In genomic region chr11:82907651-82908607, GRCm38 (mm10) we compare ENCODE assay signal across 8 mouse cellular contexts. TPM values are rescaled to one million over a fixed set of nuclear protein-coding genes. Genes with fewer than 3 reads are reported as not detected.
DNase-seq lines count a peak whose midpoint lies in the region; ATAC-seq and TF ChIP-seq lines count a peak whose summit lies in the region.

Nle1 (minus strand) TSS chr11:82908411.

- WGBS in bone marrow, adult 2 months = 1% methylated on average over 73 of the region's 73 CpGs
- 1% methylated on average over 73 of the region's 73 CpGs for WGBS in embryonic facial prominence, embryonic 15.5 days
- WGBS in kidney, embryonic 14.5 days = 2% methylated on average over 66 of the region's 73 CpGs
- 2% methylated on average over 73 of the region's 73 CpGs for WGBS in limb, embryonic 15.5 days

- H3K4me3 ChIP-seq in bone marrow, adult 2 months (replicated peaks; ENCODE audit: control insufficient read depth, low read depth, low read length) = peak within 1 kb of the TSS; percentile 91
- H3K4me3 ChIP-seq in embryonic facial prominence, embryonic 15.5 days (replicated peaks) = peak within 1 kb of the TSS; percentile 82
- peak within 1 kb of the TSS; percentile 61 for H3K4me3 ChIP-seq in kidney, embryonic 14.5 days (ENCODE audit: low read length)
- peak within 1 kb of the TSS; percentile 82 for H3K4me3 ChIP-seq in limb, embryonic 15.5 days

- TF ChIP-seq CTCF in bone marrow, adult 2 months (IDR thresholded peaks at IDR 0.05; ENCODE audit: control insufficient read depth, insufficient read depth, low read length) = peak; percentile 89

- H3K4me1 ChIP-seq in bone marrow, adult 2 months (ENCODE audit: control insufficient read depth, insufficient read depth, low read length) = no peaks in the 10 kb centered on the region; the same call in 1 of the 2 replicates
- peaks cover 10% of the 10 kb centered on the region for H3K4me1 ChIP-seq in embryonic facial prominence, embryonic 15.5 days
- peaks cover 4% of the 10 kb centered on the region; the same call in 1 of the 2 replicates for H3K4me1 ChIP-seq in kidney, embryonic 14.5 days (ENCODE audit: control insufficient read depth, insufficient read depth, low read length)
- H3K4me1 ChIP-seq in limb, embryonic 15.5 days = peaks cover 9% of the 10 kb centered on the region

- TF ChIP-seq POLR2A in bone marrow, adult 2 months (IDR thresholded peaks at IDR 0.05; ENCODE audit: borderline replicate concordance, control insufficient read depth, low read depth, low read length) = peak; percentile 32; the same call in 1 of the 2 replicates

- H3K27me3 ChIP-seq in embryonic facial prominence, embryonic 15.5 days = no peaks in the 10 kb centered on the region
- H3K27me3 ChIP-seq in kidney, embryonic 14.5 days (ENCODE audit: control insufficient read depth, insufficient read depth, low read length) = no peaks in the 10 kb centered on the region; the same call in 1 of the 2 replicates
- H3K27me3 ChIP-seq in limb, embryonic 15.5 days = peaks cover under 1% of the 10 kb centered on the region; the same call in 1 of the 2 replicates

- DNase-seq in 416B (ENCODE audit: low read depth) = peak; percentile 91
- peak; percentile 88 to 89 for DNase-seq in heart, adult 9 months (ENCODE audit: low spot score in 2 of 2)
- peak; percentile 81 to 89 for DNase-seq in monocyte, adult 2 months (ENCODE audit: low read depth in 1 of 2, low spot score in 2 of 2)
- peak; percentile 87 to 91 for DNase-seq in spleen, postnatal 36 days (ENCODE audit: low spot score in 2 of 2)

- no peaks in the 10 kb centered on the region for H3K9me3 ChIP-seq in embryonic facial prominence, embryonic 15.5 days (replicated peaks)
- no peaks in the 10 kb centered on the region for H3K9me3 ChIP-seq in kidney, embryonic 14.5 days (ENCODE audit: control insufficient read depth, low read length)
- H3K9me3 ChIP-seq in limb, embryonic 15.5 days = no peaks in the 10 kb centered on the region

- peak within 1 kb of the TSS; percentile 86 for H3K4me2 ChIP-seq in embryonic facial prominence, embryonic 15.5 days (replicated peaks)
- H3K4me2 ChIP-seq in kidney, embryonic 14.5 days (replicated peaks; ENCODE audit: low read depth, low read length) = peak within 1 kb of the TSS; percentile 83
- H3K4me2 ChIP-seq in limb, embryonic 15.5 days = peak within 1 kb of the TSS; percentile 81

- peak; percentile 53; the same call in 1 of the 2 replicates for ATAC-seq in embryonic facial prominence, embryonic 15.5 days (ENCODE audit: insufficient number of reproducible peaks, low FRiP score, low TSS enrichment, low read depth)
- ATAC-seq in kidney, embryonic 14.5 days (ENCODE audit: low FRiP score, low TSS enrichment) = peak; percentile 80
- peak; percentile 62; the same call in 1 of the 2 replicates for ATAC-seq in limb, embryonic 15.5 days (ENCODE audit: insufficient number of reproducible peaks, low FRiP score, low TSS enrichment, low read depth)

- H3K27ac ChIP-seq in bone marrow, adult 2 months (ENCODE audit: control insufficient read depth, insufficient read depth, low read depth, low read length, poor library complexity) = no peak within 1 kb of the TSS
- no peak within 1 kb of the TSS for H3K27ac ChIP-seq in embryonic facial prominence, embryonic 15.5 days (replicated peaks)
- no peak within 1 kb of the TSS for H3K27ac ChIP-seq in kidney, embryonic 14.5 days (ENCODE audit: low read depth, low read length)
- H3K27ac ChIP-seq in limb, embryonic 15.5 days = no peak within 1 kb of the TSS

- peaks cover 37% of the 10 kb centered on the region for H3K36me3 ChIP-seq in embryonic facial prominence, embryonic 15.5 days
- H3K36me3 ChIP-seq in kidney, embryonic 14.5 days (ENCODE audit: control insufficient read depth, insufficient read depth, low read length) = peaks cover 36% of the 10 kb centered on the region
- H3K36me3 ChIP-seq in limb, embryonic 15.5 days = peaks cover 37% of the 10 kb centered on the region

- H3K9ac ChIP-seq in embryonic facial prominence, embryonic 15.5 days = peak within 1 kb of the TSS; percentile 62
- peak within 1 kb of the TSS; percentile 72 for H3K9ac ChIP-seq in kidney, embryonic 14.5 days (ENCODE audit: low read depth, low read length)
- H3K9ac ChIP-seq in limb, embryonic 15.5 days = peak within 1 kb of the TSS; percentile 71

RNA-seq across cellular contexts. Expression of gene Nle1, which starts in this region (rescaled TPM):
- polyA plus RNA-seq in bone marrow, adult 2 months (2011; ENCODE audit: insufficient read depth, insufficient read length, low replicate concordance, missing spikeins) = 24.9 and 33.6 TPM in 2 replicates
- polyA plus RNA-seq in embryonic facial prominence, embryonic 15.5 days (2015; fragmentation: Nextera tagmentation; extraction: Ambion mirVana) = 35.2 and 38.4 TPM in 2 replicates
- polyA plus RNA-seq in kidney, embryonic 14.5 days (2014; fragmentation: Nextera tagmentation; extraction: Ambion mirVana) = 32.2 and 33.7 TPM in 2 replicates
- polyA plus RNA-seq in limb, embryonic 15.5 days (2015; fragmentation: Nextera tagmentation; extraction: Ambion mirVana) = 31.6 and 32.4 TPM in 2 replicates
